Mouse (Mus musculus) heart, embryonic 11.5 days (tissue): Measurements from ENCODE around the gene Actn4. TPM values are rescaled to one million over a fixed set of nuclear protein-coding genes. Genes with fewer than 3 reads are reported as not detected.

Source experiments
- ATAC-seq: fragments of 200-750 bp; cut with Nextera tagmentation; replicated peaks from 2 replicates; pipeline ENCODE4 v1.8.0; 2017; ENCODE audit warnings: moderate library complexity; ENCODE audit not compliant: insufficient number of reproducible peaks, low FRiP score, low TSS enrichment
- H3K27ac ChIP-seq: fragments of 300-500 bp; sonication (generic); 2 replicates; pipeline ENCODE4 v1.5.1; 2014; ENCODE audit warnings: mild to moderate bottlenecking, low read depth, low read length
- H3K27me3 ChIP-seq: fragments of 300-500 bp; sonication (generic); 2 replicates; pipeline ENCODE4 v1.6.1; 2014; ENCODE audit warnings: mild to moderate bottlenecking, low read length, mixed read lengths; ENCODE audit not compliant: control insufficient read depth, insufficient read depth
- H3K36me3 ChIP-seq: fragments of 300-500 bp; sonication (generic); 2 replicates; pipeline ENCODE4 v1.6.1; 2014; ENCODE audit warnings: mild to moderate bottlenecking, low read length, moderate library complexity, mixed read lengths; ENCODE audit not compliant: control insufficient read depth, insufficient read depth
- H3K4me1 ChIP-seq: fragments of 300-500 bp; sonication (generic); 2 replicates; pipeline ENCODE4 v1.6.1; 2014; ENCODE audit warnings: low read length; ENCODE audit not compliant: control insufficient read depth, insufficient read depth
- H3K4me2 ChIP-seq: fragments of 300-500 bp; sonication (generic); 2 replicates; pipeline ENCODE4 v1.6.1; 2014; ENCODE audit warnings: mild to moderate bottlenecking, moderate library complexity
- H3K4me3 ChIP-seq: fragments of 300-500 bp; sonication (generic); 2 replicates; pipeline ENCODE4 v1.5.1; 2014; ENCODE audit warnings: low read depth, low read length
- H3K9ac ChIP-seq: fragments of 300-500 bp; sonication (generic); 2 replicates; pipeline ENCODE4 v1.6.1; 2014; ENCODE audit warnings: mild to moderate bottlenecking, low read depth, low read length, moderate library complexity
- H3K9me3 ChIP-seq: fragments of 300-500 bp; sonication (generic); replicated peaks from 2 replicates; pipeline ENCODE4 v1.6.1; 2016; ENCODE audit warnings: low read length; ENCODE audit not compliant: control insufficient read depth
- WGBS: fragments of 180-500 bp; shearing (Covaris S2); extraction: QIAGEN DNeasy Blood & Tissue Kit; methylation state at CpG from one replicate; pipeline ENCODE4 v1.1.7; 2014; ENCODE audit not compliant: insufficient replicate concordance; 5-methylcytosine and 5-hydroxymethylcytosine counted together
- polyA plus RNA-seq: library from polyadenylated mRNA; unstranded; fragments of >200 nt; fragmentation: Nextera tagmentation; extraction: Ambion mirVana; gene quantifications from 2 replicates; pipeline ENCODE4 v1.2.1, GENCODE M21; 2014

Actn4 gene
- 227 and 262 TPM in 2 replicates for polyA plus RNA-seq

GRCm38 (mm10) chr7:28961927-28962670 is at the start of gene Actn4:
Actn4 (minus strand) TSS chr7:28962340.
- WGBS: under 1% methylated on average over 73 of the region's 76 CpGs
- no peaks in the 10 kb centered on the region for H3K9me3 ChIP-seq
- no peaks in the 10 kb centered on the region for H3K27me3 ChIP-seq
- peak within 1 kb of the TSS; percentile 93 for H3K4me2 ChIP-seq
- no peaks in the 10 kb centered on the region for H3K36me3 ChIP-seq
- H3K27ac ChIP-seq: peak within 1 kb of the TSS; percentile 90
- peaks cover 31% of the 10 kb centered on the region for H3K4me1 ChIP-seq
- peak within 1 kb of the TSS; percentile 93 for H3K4me3 ChIP-seq
- peak within 1 kb of the TSS; percentile 96 for H3K9ac ChIP-seq
- ATAC-seq: peak; percentile 87

DNA sequence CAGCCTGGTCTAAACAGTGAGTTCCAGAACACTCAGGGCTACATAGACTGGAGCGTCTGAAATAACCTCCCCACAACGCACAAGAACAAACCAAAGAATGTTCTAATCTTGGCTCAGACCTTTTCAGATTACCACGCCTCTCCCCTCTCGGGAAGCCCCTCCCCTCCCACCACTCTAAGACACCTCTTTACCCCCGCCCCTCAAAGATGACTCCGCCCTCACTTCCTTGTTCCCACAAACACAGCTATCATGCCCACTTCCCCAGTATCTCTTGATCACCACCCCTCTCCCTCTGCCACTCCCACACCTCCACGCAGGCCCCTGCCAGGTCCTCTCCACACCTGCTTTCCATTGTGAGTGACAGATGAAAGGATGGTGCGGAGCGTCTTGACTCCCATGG is 46.6 kb upstream of the Actn4 start:
- no peak for ATAC-seq
- Histone ChIP-seq H3K36me3 (no peaks in the 10 kb centered on the region), H3K9me3 (no peaks in the 10 kb centered on the region), H3K4me3 (no peak overlapping the region), H3K4me2 (no peak overlapping the region), H3K27ac (no peak overlapping the region), H3K9ac (no peak overlapping the region), H3K27me3 (no peaks in the 10 kb centered on the region; the same call in 1 of the 2 replicates), H3K4me1 (no peaks in the 10 kb centered on the region)
- 57% methylated on average over 9 of the region's 9 CpGs for WGBS

DNA sequence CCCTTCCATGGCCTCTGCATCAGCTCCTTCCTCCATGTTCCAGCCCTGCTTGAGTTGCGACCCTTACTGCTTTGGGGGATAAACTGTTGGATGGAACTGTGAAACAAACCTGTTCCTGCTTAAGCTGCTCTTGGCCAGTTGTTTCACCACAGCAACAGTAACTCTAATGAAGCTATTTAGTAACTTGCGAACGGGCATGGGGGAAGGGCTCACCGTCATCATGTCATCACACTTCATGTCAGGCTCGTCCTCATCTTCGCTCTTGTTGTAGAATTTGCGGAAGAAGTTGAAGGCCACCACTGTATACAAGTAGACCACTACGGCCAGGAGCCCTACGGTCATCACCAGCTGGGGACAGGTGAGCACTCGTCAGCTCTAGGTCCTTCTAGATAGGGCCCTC is 46.0 kb upstream of the Actn4 start:
- H3K4me3 ChIP-seq: no peak overlapping the region
- no peaks in the 10 kb centered on the region; the same call in 1 of the 2 replicates for H3K27me3 ChIP-seq
- H3K36me3 ChIP-seq: no peaks in the 10 kb centered on the region
- WGBS: 84% methylated on average over 10 of the region's 10 CpGs
- H3K4me1 ChIP-seq: no peaks in the 10 kb centered on the region
- H3K4me2 ChIP-seq: no peak overlapping the region
- H3K9me3 ChIP-seq: no peaks in the 10 kb centered on the region
- ATAC-seq: no peak
- no peak overlapping the region for H3K27ac ChIP-seq
- H3K9ac ChIP-seq: no peak overlapping the region

GRCm38 (mm10) chr7:29007224-29008101 is 45.3 kb upstream of the Actn4 start:
- 69% methylated on average over 9 of the region's 9 CpGs for WGBS
- Histone ChIP-seq H3K27ac (no peak overlapping the region), H3K36me3 (no peaks in the 10 kb centered on the region), H3K9me3 (no peaks in the 10 kb centered on the region), H3K4me1 (no peaks in the 10 kb centered on the region), H3K4me2 (no peak overlapping the region), H3K27me3 (no peaks in the 10 kb centered on the region; the same call in 1 of the 2 replicates), H3K4me3 (no peak overlapping the region), H3K9ac (no peak overlapping the region)
- ATAC-seq: no peak

GRCm38 (mm10) chr7:29000651-29001605 is 38.8 kb upstream of the Actn4 start:
- Histone ChIP-seq H3K27ac (0 out of 2 replicates have a peak overlapping the region, but pooled peaks have one; percentile 29), H3K4me3 (peak overlapping the region; percentile 51), H3K9ac (peak overlapping the region; percentile 72), H3K27me3 (peaks cover 7% of the 10 kb centered on the region; the same call in 1 of the 2 replicates), H3K36me3 (no peaks in the 10 kb centered on the region), H3K9me3 (no peaks in the 10 kb centered on the region), H3K4me2 (peak overlapping the region; percentile 90), H3K4me1 (peaks cover 10% of the 10 kb centered on the region; the same call in 1 of the 2 replicates)
- peak; percentile 72 for ATAC-seq
- 7% methylated on average over 43 of the region's 43 CpGs for WGBS

DNA sequence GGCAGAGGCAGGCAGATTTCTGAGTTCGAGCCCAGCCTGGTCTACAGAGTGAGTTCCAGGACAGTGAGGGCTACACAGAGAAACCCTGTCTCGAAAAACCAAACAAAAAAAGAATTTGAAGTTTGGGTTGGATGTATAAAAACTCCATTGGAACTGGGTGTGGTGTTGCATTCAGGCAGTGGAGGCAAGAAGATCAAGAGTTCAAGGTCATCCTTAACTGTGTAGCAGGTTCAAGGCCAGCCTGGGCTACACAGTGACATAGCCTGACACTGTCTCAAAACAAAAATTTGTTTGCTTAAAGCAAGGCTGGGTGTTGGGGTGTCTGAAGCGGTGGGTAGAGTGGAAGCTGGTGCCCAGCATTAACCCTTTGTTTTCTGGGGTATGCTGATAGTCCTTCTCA is 31.3 kb upstream of the Actn4 start:
- WGBS: 75% methylated on average over 3 of the region's 3 CpGs
- no peak for ATAC-seq
- H3K4me2 ChIP-seq: no peak overlapping the region
- no peaks in the 10 kb centered on the region for H3K36me3 ChIP-seq
- H3K9me3 ChIP-seq: no peaks in the 10 kb centered on the region
- no peak overlapping the region for H3K4me3 ChIP-seq
- no peaks in the 10 kb centered on the region for H3K4me1 ChIP-seq
- no peaks in the 10 kb centered on the region for H3K27me3 ChIP-seq
- H3K9ac ChIP-seq: no peak overlapping the region
- H3K27ac ChIP-seq: no peak overlapping the region

DNA sequence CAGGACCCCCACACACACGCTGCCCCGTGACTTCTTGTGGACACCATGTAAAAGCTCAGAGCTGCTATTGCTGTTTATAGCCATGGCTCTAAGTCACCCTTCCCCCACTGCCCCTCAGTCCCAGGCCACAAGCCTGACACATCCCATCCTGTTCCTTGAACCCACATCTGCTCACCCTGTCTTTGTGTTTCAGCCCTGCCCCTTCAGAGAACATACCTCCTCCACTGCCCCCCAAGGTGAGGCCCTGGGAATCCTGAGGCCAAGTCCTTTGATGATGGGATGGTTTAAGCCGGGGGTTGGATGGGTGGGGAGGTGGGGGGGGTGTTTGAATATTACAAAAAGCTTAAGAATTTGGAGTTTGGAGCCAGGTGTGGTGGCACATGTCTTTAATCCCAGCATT is 30.9 kb upstream of the Actn4 start:
- H3K9me3 ChIP-seq: no peaks in the 10 kb centered on the region
- H3K36me3 ChIP-seq: no peaks in the 10 kb centered on the region
- no peak for ATAC-seq
- 77% methylated on average over 3 of the region's 3 CpGs for WGBS
- H3K9ac ChIP-seq: no peak overlapping the region
- no peak overlapping the region for H3K27ac ChIP-seq
- no peaks in the 10 kb centered on the region for H3K27me3 ChIP-seq
- no peak overlapping the region for H3K4me2 ChIP-seq
- no peaks in the 10 kb centered on the region for H3K4me1 ChIP-seq
- H3K4me3 ChIP-seq: no peak overlapping the region

DNA sequence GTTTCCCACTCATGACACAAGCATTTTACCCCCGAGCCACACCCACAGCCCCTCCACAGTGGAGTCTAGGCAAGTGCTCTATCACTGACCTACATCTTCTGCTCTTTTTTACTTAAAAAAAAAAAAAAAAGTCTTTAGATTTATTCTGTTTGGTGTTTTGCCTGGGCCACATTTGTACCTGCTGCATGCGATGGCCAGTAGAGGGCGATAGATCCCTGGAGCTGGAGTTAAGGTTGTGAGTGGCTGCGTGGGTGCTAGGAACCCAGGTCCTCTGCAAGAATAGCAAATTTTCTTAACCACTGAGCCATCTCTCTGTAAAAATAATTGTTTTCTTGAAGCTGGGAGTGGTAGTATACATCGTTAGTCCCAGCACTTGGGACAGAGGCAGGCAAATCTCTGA is 29.5 kb upstream of the Actn4 start:
- Histone ChIP-seq H3K4me2 (no peak overlapping the region), H3K4me3 (no peak overlapping the region), H3K27ac (no peak overlapping the region), H3K27me3 (no peaks in the 10 kb centered on the region), H3K4me1 (no peaks in the 10 kb centered on the region), H3K9me3 (no peaks in the 10 kb centered on the region), H3K36me3 (no peaks in the 10 kb centered on the region), H3K9ac (no peak overlapping the region)
- ATAC-seq: no peak
- 54% methylated on average over 5 of the region's 5 CpGs for WGBS
